11 mouse cellular contexts compared by ENCODE assay signal in the genomic region with DNA sequence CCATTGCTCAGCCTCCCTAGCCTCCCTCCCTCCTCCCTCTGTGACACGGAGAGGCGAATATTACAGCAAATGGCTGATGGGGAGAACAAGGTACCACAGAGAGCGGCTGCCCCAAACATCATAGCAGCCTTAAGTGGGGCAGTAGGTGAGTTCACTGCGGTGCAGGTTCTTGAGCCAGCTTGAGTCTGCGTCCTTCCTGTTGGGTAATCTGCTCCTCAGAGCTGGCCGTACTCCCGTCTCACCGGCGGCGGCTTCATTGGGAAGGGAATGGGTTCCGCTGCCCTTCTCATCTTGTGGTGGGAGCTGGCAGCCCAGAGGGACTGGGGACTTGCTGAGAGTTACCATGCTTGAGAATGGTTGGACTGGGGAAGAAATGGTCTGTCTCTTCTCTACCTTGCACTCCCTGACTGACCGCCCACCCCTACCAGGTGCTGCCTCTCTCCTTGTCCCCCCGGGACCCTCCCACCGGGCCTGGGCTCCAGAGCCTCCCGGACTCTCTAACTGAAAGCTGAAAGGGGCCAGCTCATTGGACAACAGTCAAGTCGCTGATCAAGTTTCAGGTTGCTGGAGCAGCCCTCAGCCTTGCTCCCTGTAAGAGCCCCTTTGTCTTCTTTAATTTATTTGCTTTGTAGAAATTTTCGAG. TPM values are rescaled to one million over a fixed set of nuclear protein-coding genes. Genes with fewer than 3 reads are reported as not detected.
DNase-seq lines count a peak whose midpoint lies in the region; ATAC-seq and TF ChIP-seq lines count a peak whose summit lies in the region.
"Had no signal": no experiment of that assay in that cellular context is flagged by ENCODE, and none has a peak within 500 bp of the region (broad histone marks: within the 10 kb centered on the region; RNA-seq: fewer than 3 reads in every experiment).

No protein-coding gene starts in this region.

- TF ChIP-seq POLR2A in brain, embryonic 14.5 days (IDR thresholded peaks at IDR 0.05; ENCODE audit: borderline replicate concordance, extremely low read depth, insufficient read depth, insufficient read length, poor library complexity, severe bottlenecking), result no peak

- H3K4me3 ChIP-seq in hindbrain, embryonic 10.5 days, result peak overlapping the region; percentile 38
- H3K4me3 ChIP-seq in hindbrain, embryonic 13.5 days, result no peak overlapping the region
- peak overlapping the region; percentile 31 for H3K4me3 ChIP-seq in heart, embryonic 13.5 days
- H3K4me3 ChIP-seq: megakaryocyte, embryonic 14.5 days had no signal

- no peak overlapping the region for H3K4me2 ChIP-seq in hindbrain, embryonic 13.5 days
- H3K4me2 ChIP-seq in heart, embryonic 13.5 days, result peak overlapping the region; percentile 63

- no peak overlapping the region; the same call in 1 of the 2 replicates for H3K9ac ChIP-seq in hindbrain, embryonic 13.5 days
- peak overlapping the region; percentile 47 for H3K9ac ChIP-seq in heart, embryonic 13.5 days

- H3K4me1 ChIP-seq in hindbrain, embryonic 10.5 days (replicated peaks), result peaks cover 57% of the 10 kb centered on the region
- H3K4me1 ChIP-seq in hindbrain, embryonic 13.5 days (replicated peaks), result peaks cover 48% of the 10 kb centered on the region
- H3K4me1 ChIP-seq in heart, embryonic 13.5 days, result peaks cover 35% of the 10 kb centered on the region

- ATAC-seq in hindbrain, embryonic 13.5 days (ENCODE audit: low FRiP score), result no peak
- ATAC-seq in heart, embryonic 13.5 days (ENCODE audit: extremely low read depth, insufficient number of reproducible peaks, low FRiP score, low TSS enrichment), result no peak
- no peak for ATAC-seq in megakaryocyte progenitor cell, adult 5-6 weeks (replicated peaks; ENCODE audit: poor library complexity)

- no peak for TF ChIP-seq CTCF in brain, embryonic 14.5 days (IDR thresholded peaks at IDR 0.05; ENCODE audit: borderline replicate concordance, extremely low read depth, insufficient read depth, insufficient read length)

- H3K9me3 ChIP-seq in hindbrain, embryonic 10.5 days, result no peaks in the 10 kb centered on the region
- no peaks in the 10 kb centered on the region for H3K9me3 ChIP-seq in hindbrain, embryonic 13.5 days
- H3K9me3 ChIP-seq in heart, embryonic 13.5 days, result no peaks in the 10 kb centered on the region

- peak; percentile 40 for DNase-seq in hindbrain, embryonic 10.5 days (ENCODE audit: low spot score)
- peak; percentile 48 for DNase-seq in brain, embryonic 14.5 days (ENCODE audit: low read depth)
- DNase-seq in lung, postnatal 10 days, result peak; percentile 46
- no peak for DNase-seq in thymus, postnatal 4 days
- no peak for DNase-seq in gastrocnemius, postnatal 25 days
- DNase-seq: kidney, adult 11 months; right cerebral cortex, postnatal 25 days had no signal

- peak overlapping the region; percentile 70 for H3K27ac ChIP-seq in hindbrain, embryonic 10.5 days
- no peak overlapping the region for H3K27ac ChIP-seq in hindbrain, embryonic 13.5 days
- 0 out of 2 replicates have a peak overlapping the region, but pooled peaks have one; percentile 9 for H3K27ac ChIP-seq in heart, embryonic 13.5 days (replicated peaks)

- WGBS in hindbrain, embryonic 10.5 days, result 7% methylated on average over 17 of the region's 17 CpGs
- WGBS in hindbrain, embryonic 13.5 days, result 12% methylated on average over 17 of the region's 17 CpGs
- 12% methylated on average over 17 of the region's 17 CpGs for WGBS in heart, embryonic 13.5 days

- peaks cover 43% of the 10 kb centered on the region for H3K27me3 ChIP-seq in hindbrain, embryonic 10.5 days (ENCODE audit: insufficient read depth, poor library complexity, severe bottlenecking)
- peaks cover 13% of the 10 kb centered on the region for H3K27me3 ChIP-seq in hindbrain, embryonic 13.5 days
- peaks cover 19% of the 10 kb centered on the region for H3K27me3 ChIP-seq in heart, embryonic 13.5 days (replicated peaks)

- no peaks in the 10 kb centered on the region for H3K36me3 ChIP-seq in hindbrain, embryonic 10.5 days
- no peaks in the 10 kb centered on the region for H3K36me3 ChIP-seq in hindbrain, embryonic 13.5 days
- H3K36me3 ChIP-seq in heart, embryonic 13.5 days, result no peaks in the 10 kb centered on the region

RNA-seq across cellular contexts. Expression of gene Asap3, which starts 14.1 kb away (rescaled TPM):
- 5.2 and 6.5 TPM in 2 replicates for polyA plus RNA-seq in hindbrain, embryonic 10.5 days (2016; fragmentation: Nextera tagmentation; extraction: Ambion mirVana)
- polyA plus RNA-seq in hindbrain, embryonic 13.5 days (2015; fragmentation: Nextera tagmentation; extraction: Ambion mirVana), result 5.8 and 6.3 TPM in 2 replicates
- 4.2 and 6.2 TPM in 2 replicates for polyA plus RNA-seq in brain, embryonic 14.5 days (2012; rRNA removed)
- 2.6 and 3.4 TPM in 2 replicates for polyA plus RNA-seq in heart, embryonic 13.5 days (2015; fragmentation: Nextera tagmentation; extraction: Ambion mirVana)
- not detected in 2 replicates for total RNA-seq in megakaryocyte progenitor cell, adult 5-6 weeks (2015)
- not detected in 2 replicates for total RNA-seq in megakaryocyte progenitor cell, adult 5-6 weeks (2017)
- total RNA-seq in gastrocnemius, postnatal 25 days (2021), result 1 to 10 TPM; 2.8 to 3.0 TPM

RNA-seq across cellular contexts. Expression of gene Tcea3, which starts 27.3 kb away (rescaled TPM):
- 1.3 and 2.2 TPM in 2 replicates for polyA plus RNA-seq in hindbrain, embryonic 10.5 days (2016; fragmentation: Nextera tagmentation; extraction: Ambion mirVana)
- 2.2 and 2.4 TPM in 2 replicates for polyA plus RNA-seq in hindbrain, embryonic 13.5 days (2015; fragmentation: Nextera tagmentation; extraction: Ambion mirVana)
- 0.38 and 0.98 TPM in 2 replicates for polyA plus RNA-seq in brain, embryonic 14.5 days (2012; rRNA removed)
- polyA plus RNA-seq in heart, embryonic 13.5 days (2015; fragmentation: Nextera tagmentation; extraction: Ambion mirVana), result 58.8 and 62.7 TPM in 2 replicates
- 0.10 TPM in 1 of 2 replicates, not detected in the other for total RNA-seq in megakaryocyte progenitor cell, adult 5-6 weeks (2015)
- 0.33 and 0.41 TPM in 2 replicates for total RNA-seq in megakaryocyte progenitor cell, adult 5-6 weeks (2017)
- total RNA-seq in gastrocnemius, postnatal 25 days (2021), result 100 to 1,000 TPM; 234 to 298 TPM

RNA-seq across cellular contexts. Expression of gene E2f2, which starts 48.1 kb away (rescaled TPM):
- 9.0 and 9.4 TPM in 2 replicates for polyA plus RNA-seq in hindbrain, embryonic 10.5 days (2016; fragmentation: Nextera tagmentation; extraction: Ambion mirVana)
- polyA plus RNA-seq in hindbrain, embryonic 13.5 days (2015; fragmentation: Nextera tagmentation; extraction: Ambion mirVana), result 2.7 and 3.2 TPM in 2 replicates
- polyA plus RNA-seq in brain, embryonic 14.5 days (2012; rRNA removed), result 3.5 and 5.1 TPM in 2 replicates
- polyA plus RNA-seq in heart, embryonic 13.5 days (2015; fragmentation: Nextera tagmentation; extraction: Ambion mirVana), result 6.2 and 6.6 TPM in 2 replicates
- 5.6 and 7.5 TPM in 2 replicates for total RNA-seq in megakaryocyte progenitor cell, adult 5-6 weeks (2015)
- total RNA-seq in megakaryocyte progenitor cell, adult 5-6 weeks (2017), result 5.9 and 6.1 TPM in 2 replicates
- total RNA-seq in gastrocnemius, postnatal 25 days (2021), result 1 to 10 TPM; 1.8 to 3.5 TPM

Comparison
In these comparisons a context has a peak if more than half of its experiments do, and no peak if none do; other contexts are left out.
1. DNase-seq: peak in hindbrain, embryonic 10.5 days (single experiment), brain, embryonic 14.5 days (single experiment) and lung, postnatal 10 days (single experiment); none in thymus, postnatal 4 days (single experiment) and gastrocnemius, postnatal 25 days (single experiment).
2. RNA of gene Tcea3, which starts 27.3 kb away (polyA plus RNA-seq): 58.8 to 62.7 TPM in heart, embryonic 13.5 days; 2.2 to 2.4 TPM in hindbrain, embryonic 13.5 days, 1.3 to 2.2 TPM in hindbrain, embryonic 10.5 days and 0.38 to 0.98 TPM in brain, embryonic 14.5 days; every median in the first group is over 10 times any median in the second.